Mouse (Mus musculus) spleen, postnatal 36 days (tissue): ENCODE data around the gene Zfp57.
"Not testable (repeated sequence)": the region's sequence is repeated elsewhere in the genome, so short reads cannot be mapped to it uniquely, and the experiment has no call there.

Experiments used
- DNase-seq, 2 experiments: peaks; one replicate each; pipeline ENCODE4 v3.0.0; 2022; ENCODE audit warnings: low spot score in 2 of 2, mixed read lengths in 1 of 2

Zfp57 gene

DNA sequence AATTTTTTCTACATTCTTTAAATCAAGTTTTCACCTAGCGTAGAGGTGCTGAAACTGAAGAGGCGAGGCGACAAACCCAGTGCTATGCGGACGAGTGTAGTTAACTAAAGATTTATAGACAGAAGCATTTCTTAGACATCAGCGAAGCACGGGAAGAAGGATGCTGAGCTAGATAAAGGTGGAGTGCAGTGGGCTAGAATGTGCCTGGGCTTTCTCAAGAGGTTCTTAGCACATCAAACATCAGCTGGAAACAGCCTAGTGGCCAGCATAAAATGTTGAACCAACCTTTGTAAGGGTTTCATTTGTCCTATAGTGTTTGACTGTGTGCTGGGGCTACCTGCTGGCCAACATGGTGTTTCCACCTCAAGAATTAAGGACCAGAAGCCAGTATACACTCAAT, at the start of gene Zfp57:
Gene Zfp57 (plus strand): TSS at position 301 of the 400 bp plus-strand sequence.
- DNase-seq: no peak

DNA sequence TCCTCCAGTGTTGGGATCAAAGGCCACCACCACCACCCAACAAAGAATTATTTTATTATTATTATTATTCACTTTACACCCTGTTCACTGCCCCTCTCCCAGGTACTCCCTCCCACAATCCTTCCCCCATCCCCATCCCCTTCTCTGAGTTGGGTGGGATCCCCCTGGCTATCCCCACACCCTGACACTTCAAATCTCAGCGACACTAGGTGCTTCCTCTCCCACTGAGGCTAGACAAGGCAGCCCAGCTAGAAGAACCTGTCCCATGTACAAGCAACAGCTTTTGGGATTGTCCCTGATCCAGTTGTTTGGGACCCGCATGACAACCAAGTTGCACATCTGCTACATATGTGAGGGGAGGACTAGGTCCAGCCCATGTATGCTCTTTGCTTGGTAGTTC, 48.3 kb upstream of the Zfp57 start:
- no peak for DNase-seq

DNA sequence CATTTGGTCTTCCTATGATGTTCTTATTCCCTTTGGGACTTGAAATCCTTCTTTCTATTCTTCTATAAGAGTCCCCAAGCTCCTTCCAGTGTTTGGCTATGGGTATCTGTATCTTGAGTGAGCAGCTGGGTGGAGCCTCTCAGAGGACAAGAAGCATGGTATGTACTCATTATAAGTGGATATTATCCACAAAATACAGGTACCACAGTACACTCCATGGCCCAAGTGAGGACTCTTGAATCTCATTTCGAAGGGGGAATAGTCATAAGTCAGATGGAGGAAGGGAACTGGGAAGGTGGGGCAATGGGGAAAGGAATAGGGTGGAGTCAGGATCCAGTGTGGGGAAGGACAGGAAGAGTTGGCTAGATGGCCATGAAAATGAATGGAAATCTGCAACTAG, 47.9 kb upstream of the Zfp57 start:
- no peak for DNase-seq

DNA sequence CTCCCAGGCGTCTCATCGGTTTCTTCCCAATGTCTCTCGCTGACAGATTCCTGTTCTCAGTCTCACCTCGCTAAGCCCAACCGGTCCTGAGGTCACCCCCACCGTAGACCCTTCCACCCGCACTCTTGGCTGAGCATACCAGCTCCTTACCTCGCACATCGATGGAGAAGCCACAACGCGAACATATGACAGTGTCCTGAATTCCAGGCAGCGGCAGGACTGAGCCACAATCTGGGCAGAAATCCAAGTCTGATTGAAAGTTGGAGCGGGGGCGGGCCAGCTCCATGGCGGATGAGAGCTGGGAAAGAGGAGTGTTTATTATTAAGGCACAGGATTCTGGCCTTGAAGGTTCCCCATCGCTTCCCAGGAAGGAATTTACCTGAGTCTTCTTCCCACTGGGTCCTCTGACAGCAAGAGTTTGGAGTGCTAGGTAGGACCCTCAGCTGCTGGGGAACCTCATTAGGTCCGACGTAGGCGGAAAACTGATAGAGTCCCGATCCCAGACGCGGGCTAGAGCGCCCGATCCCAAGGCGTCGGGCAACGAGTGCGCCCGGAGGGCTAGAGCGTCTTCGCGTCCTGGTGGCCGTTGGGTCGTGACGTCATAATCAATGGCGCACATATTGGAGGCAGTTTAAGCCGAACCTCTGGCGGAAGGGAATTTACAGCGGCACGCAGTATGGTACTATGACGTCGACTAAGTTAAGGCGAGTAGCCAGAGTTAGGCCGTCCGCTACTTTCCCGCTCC, 42.8 kb upstream of the Zfp57 start, which contains the start of the genes Znrd1 and Znrd1as:
Gene Znrd1 (minus strand): TSS at position 561 of the 745 bp plus-strand sequence.
Gene Znrd1as (plus strand): TSS at position 594 of the 745 bp plus-strand sequence.
- DNase-seq: peak; percentile 87 to 90

DNA sequence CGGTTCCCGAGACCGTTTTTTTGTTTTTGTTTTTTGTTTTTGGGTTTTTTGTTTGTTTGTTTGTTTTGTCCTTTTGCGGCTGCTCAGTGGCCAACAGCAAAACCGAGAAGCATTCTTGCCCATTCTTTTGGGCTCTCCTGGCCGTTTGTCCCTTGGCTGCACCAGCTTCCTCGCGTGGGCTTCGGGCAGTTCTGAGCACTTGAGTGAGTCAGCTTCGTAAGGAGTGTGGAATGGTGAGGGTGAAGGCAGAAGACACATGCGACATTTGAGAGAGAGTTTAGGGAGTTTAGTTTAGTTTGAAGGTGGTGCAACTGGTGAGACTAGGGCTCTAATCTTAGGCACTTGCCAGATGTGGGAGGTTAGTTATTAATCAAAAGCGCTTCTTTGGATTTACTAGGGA, 42.1 kb upstream of the Zfp57 start:
- no peak for DNase-seq

DNA sequence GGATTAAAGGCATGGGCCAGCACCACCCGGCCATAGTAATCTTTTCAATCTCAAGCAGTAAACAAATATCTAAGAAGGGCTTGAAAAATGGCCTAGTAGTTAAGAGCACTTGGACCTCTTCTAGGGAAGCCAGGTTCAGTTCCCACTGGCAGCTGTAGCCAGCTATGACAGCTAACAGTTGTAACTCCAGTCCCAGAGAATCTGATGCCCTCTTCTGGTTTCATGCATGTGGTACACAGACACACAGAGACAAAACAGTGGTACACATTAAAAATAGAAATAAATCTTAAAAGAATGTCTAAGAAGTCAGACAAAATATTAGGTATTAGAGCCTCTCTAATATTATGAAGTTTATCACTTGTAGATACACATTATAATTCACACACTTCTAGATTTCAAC, 39.8 kb upstream of the Zfp57 start:
- DNase-seq: no peak

DNA sequence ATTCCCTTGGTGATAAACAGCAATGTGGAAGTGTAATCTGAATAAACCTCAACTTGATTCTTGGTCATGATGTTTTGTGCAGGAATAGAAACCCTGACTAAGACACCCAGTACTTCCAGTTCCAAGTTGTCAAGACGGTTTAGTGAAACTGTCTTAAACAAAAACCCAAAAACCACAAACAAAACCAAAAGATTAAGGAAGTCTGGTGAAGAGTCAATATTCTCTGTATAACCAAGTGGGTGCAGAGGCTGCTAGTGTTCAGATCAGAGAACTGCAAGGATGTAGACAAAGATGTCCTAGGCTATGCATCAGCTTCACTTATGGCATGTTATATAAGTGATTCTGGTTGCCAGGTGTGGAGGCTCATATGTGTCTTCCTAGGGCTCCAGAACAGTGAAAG, 34.1 kb upstream of the Zfp57 start:
- no peak for DNase-seq

DNA sequence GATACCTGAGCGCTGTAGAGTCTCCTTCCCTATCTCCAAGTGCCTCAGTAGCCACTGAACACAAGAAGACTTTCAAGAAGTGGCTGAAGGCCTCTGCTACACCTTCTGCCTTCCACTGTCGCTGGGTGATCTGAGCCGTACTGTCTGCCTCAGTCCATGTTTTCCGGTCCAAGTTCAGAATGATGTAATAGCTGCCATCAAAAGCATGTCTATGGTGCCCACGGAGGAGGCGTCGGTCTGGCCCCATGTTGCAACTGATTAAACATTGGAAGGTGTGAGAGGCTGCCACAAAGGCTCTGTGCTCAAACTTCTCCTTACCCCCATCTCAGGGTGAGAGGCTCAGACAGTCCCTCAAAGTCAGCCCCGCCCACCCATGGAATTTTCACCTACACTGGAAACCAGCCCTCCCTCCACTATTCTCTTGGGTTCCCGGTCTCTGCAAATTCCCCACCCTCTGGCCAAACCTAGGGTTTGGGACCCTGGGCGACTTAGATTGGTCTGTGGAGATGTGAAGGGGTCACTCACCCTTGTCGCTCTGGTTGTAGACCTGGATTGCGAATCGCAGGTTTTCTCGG, 30.6 kb upstream of the Zfp57 start:
- DNase-seq: no peak

DNA sequence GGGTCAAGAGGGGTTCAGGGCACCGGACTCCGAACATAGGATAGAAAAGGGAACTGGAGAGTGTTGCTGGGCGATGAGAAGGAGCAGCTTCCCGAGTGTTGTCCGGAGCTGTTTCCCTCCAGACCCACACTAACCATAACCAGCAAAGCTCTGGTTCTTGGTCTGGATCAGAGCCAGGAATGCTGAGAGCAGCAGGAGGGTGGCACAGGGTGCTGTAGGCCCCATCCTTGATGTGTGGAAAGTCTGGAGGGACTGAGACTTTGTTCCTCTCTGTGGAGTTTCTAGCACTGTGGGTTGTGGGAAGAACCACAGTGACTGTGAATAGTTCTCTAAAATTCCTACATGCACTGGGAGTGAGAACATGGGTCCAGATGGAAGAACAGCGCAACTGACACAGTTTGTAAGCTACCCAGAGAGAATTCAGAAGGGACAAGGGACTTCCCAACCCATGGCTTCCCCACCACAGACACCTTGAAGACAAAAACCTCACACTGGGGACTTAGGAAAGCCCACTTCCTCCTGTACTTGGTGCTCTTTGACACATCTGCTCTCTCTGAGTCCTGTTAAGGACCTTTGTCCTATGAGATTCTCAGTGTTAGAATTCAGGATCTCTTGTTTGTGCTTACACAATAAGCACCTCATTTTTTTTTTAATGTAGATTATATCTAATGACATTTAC, 29.7 kb upstream of the Zfp57 start:
- DNase-seq: no peak

DNA sequence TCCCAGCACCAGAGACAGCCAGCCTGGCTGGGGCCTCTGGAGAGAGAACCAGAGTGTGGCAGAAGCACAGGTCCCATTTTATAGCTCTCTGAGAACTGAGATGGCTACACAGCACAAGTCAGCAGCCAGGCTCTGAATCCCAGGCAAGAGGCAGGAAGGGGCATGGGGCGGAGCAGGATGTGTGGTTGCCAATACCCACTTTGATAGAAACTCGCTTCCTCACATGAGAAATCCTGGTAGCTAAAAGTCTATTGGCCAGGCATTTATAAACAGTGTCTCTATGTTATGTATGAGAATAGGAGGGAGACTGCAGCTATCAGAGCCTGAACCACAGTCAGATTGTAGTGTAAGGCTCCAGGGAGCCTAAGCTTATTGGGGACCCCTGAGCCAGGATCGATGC, 28.2 kb upstream of the Zfp57 start:
- no peak for DNase-seq

DNA sequence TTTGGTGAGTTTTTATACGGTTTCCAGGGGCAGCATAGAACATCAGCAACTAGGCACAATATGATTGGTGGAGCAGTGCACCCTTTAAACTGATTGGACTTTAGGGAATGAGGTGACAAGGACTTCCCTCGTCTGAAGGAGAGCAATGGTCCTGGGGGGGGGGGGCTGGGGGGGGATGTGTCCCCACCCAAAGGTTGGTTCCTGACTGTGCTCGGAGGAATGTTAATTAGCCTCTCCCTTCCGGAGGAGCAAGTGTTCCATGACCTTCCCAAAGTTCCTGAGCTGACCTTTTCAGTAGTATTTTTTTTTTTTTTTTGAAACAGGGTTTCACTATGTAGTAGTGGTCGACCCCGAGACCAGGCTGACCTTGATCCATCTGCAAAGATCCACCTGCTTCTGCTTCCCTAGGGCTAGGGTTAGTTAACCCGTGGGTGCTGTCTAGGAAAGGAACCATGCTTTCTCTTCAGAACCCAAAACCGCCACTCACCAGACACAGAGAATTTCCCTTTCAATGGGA, 27.6 kb upstream of the Zfp57 start:
- DNase-seq: no peak

DNA sequence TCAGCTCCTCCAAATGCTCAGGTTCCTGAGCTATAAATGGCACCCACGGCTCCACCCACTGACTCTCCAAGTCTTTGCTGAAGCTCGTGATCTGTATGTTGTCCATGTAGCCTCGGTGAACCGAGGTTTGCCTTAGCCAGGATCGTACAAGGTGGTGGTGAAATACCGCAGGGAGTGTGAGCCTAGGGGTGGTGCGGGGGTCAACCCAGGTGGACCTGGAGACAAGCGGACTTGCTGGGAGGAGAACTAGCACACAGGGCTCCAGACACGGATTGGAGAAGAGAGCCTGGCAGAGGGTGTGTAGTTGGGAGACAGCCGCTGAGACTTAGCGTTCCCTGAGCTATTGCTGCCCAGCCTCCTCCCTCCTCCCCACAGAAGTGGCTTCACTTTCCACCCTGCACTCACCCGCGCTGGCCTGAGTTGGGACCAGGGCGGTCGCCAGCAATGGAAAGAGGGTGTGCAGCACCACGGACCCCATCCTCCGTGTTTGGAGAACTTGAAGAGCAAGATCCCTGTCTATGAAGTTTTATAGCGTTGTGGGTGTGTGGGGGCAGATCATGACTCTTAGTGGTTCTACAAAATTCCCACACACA, 19.6 kb upstream of the Zfp57 start, which contains the start of gene 2410137M14Rik:
Gene 2410137M14Rik (minus strand): TSS at position 17 of the 593 bp plus-strand sequence.
- DNase-seq: no peak

DNA sequence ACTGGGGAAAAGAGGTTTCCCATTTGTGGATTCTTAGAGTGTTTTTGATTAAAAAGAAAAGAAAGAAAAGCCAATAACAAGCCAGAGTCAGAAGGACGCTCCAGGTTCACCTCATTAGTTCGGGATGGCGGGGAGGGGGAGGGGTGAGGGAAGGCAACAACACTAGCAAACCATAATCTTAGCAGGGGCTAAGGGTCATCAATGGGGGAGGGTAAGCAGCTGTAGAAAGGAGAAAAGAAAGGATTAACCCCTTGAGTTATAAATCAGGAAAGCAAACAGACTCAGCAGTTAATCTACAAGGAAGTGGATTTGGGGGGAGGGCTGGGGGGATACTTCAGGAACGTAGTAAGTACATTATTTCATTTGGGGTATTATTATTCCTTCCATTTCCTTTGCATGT, 19.1 kb upstream of the Zfp57 start:
- no peak for DNase-seq

DNA sequence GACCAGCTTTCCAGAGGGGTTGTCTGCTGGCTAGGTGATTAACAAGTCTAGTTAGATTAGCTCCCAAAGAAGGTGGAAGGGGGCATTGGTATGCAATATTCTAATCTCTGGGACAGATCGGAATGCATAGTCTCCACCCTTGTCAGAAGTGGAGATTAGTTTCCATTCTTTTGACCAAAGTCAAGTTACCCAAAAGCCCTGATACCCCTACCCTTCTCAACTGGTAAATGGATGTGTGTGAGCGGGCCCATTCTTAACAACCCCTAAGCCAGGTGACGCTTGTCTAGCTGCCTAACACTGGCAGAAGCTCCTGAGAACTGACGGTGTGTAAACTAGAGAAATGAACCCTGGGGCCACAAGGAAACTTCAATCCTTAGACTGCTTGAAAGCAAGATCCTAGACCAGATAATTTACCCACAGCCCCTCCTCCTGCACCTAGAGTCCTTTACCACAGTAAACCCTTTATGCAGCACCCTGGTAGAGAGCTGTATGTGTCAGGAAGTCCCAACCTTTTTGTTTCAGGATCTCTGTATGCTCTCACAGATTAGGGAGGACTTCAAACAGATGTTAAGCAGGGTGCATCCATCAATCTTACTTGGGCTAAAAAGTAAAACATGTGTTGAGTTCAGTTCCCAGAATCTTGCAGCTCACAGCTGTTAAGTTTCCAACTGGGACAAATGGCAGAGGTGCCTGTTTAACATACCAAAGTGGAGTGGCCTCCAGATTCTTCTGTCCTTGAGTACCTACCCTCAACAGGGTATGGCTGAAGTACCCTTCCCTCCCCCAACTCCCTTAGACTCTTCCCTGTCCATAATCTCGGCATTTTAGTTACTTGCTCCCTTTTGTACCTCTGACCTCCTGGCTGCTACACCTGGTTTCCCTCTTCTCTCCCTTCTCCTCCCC, 18.5 kb upstream of the Zfp57 start:
- DNase-seq: no peak

DNA sequence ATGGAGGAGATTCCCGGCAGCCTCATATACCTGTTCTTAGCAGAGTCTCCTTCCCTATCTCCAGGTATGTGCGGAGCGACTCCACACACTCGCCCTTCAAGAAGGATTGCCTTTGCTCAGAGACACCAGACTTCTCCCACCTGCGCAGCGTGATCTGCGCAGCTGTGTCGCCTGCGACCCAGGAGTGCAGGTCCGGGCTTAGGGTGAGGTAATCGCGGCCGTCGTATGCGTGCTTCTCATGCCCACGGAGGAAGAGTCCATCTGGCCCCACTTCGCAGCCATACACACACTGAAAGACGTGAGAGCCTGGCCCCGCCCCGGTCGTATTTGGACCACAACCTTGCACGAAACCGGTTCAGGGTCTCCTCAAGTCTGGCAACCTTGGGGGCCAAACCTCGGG, 12.5 kb upstream of the Zfp57 start:
- no peak for DNase-seq

DNA sequence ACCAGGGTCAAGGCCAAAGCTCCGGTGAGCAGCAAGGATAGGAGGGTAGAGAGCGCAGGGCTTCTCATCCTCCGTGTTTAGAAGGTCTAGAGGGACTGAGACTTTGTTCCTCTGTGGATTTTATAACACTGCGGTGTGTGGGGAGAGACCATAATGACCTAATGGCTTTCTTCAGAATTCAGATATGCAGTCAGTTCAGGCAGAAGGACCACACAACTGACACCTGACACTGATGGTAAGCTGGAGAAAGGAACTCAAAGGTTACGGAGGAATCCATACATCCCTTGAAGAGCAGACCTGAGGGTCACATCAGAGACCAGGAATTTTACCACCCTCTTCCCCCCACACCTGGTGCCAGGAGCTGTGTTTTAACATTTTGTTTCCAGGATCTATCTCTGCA, 11.5 kb upstream of the Zfp57 start, which contains the start of gene H2-M5:
Gene H2-M5 (minus strand): TSS at position 101 of the 400 bp plus-strand sequence.
- DNase-seq: no peak

DNA sequence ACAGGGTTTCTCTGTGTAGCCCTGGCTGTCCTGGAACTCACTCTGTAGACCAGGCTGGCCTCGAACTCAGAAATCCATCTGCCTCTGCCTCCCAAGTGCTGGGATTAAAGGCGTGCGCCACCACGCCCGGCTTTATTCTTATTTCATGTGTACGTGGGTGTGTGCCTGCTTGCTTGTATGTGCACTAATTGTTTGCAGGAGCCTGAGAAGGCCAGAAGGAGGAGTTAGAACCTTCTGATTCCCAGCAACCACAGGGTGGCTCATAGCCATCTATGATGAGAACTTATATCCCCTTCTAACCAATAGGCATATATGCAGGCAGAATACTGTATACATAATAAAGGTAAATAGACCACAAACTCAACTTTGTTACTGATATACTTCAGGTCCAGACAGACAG, 10.3 kb upstream of the Zfp57 start:
- not testable (repeated sequence) for DNase-seq

DNA sequence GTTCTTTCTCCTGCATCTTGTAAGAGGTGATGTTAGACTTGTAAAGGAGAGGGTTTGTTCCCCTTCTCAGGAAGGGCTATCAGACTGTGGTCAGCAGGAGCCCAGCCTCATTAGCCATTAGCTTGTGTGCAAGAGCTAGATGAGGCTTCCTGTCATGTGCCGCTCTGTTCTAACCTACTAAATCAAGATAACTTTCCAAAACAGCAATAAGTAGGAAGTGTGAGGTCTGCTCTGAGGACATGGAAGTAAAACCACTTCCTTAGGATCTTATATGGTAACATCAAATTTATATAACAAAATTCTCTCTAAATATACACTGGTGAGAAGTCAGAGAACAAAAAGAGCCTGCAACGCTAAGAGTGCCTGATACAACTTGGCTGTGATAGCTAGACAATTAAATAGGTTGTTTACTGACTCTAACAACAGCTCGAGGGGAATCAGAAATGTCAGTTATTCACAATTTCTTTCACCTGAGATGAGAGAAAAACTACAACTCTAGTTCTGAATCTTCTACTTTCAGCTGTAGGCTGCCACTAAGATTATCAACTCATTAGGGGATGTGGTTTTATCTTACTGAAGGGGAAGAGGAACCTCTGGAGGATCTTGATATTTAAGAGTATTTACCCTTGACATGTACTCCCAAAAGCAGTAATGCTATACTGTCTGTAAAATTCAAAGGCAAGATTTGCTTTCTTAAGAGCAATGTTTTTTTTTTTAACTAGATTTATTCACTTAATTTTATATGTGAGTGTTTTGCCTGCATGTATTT, 8.4 kb upstream of the Zfp57 start:
- no peak for DNase-seq

DNA sequence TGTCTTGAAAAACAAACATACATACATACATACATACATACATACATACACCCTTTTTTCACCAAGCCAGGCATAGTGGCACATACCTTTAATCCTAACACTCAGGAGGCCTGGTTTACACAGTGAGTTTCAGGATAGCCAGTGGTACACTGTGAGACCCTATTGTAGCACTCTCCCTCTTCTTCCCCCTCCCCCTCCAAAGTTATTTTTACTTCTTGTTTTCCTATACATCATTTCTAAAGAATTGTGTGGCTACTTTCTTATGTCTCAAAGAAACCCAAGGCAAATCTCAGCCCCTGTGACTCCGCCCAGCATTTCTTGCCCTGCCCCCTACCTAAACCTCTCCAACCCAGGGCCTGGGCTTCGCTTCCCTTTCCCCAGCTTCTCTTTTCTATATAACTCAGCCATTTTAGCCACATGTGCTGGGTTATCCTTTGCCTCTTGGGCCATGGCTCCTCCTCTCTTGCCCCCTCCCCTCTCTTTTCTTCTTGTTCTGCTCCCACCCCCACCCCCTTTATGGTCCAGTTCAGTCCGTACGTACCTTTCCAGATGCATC, 7.1 kb upstream of the Zfp57 start:
- no peak for DNase-seq

DNA sequence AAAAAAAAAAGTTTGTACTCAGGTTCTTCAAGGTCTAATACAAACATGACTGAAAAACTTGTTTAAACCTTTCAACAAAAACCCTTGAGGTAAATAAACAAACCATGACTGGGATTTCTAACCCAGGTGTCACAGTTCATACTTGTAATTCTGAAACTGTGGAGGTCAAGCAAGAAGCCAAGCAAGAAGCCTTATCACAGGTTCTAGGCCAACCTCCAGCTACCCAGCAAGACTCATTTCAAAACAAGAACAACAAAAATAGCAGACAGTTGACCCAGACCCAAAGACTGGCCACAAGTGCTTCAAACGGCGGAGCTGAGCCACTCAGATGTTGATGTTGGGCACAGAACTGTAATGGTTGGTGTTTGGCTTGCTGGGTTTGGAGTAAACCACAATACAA, 6.4 kb upstream of the Zfp57 start:
- no peak for DNase-seq
